Mouse (Mus musculus) brown adipose tissue, adult 24 weeks (tissue): ENCODE measurements around the gene Iglon5. TPM values are rescaled to one million over a fixed set of nuclear protein-coding genes. Genes with fewer than 3 reads are reported as not detected.

Experiments
- H3K27ac ChIP-seq: fragments of 200-500 bp; replicated peaks from 2 replicates; pipeline ENCODE4 v1.5.1; 2012; ENCODE audit warnings: low read depth, mild to moderate bottlenecking, low read length
- H3K4me1 ChIP-seq: fragments of 200-500 bp; 2 replicates; pipeline ENCODE4 v1.6.1; 2012; ENCODE audit warnings: low read length, mixed read lengths; ENCODE audit not compliant: control insufficient read depth, insufficient read depth, insufficient read length
- H3K4me3 ChIP-seq: fragments of 200-500 bp; 2 replicates; pipeline ENCODE4 v1.5.1; 2012; ENCODE audit warnings: low read depth, mild to moderate bottlenecking, low read length, moderate library complexity; ENCODE audit not compliant: insufficient read depth
- polyA plus RNA-seq: library from polyadenylated mRNA; stranded (reverse); fragments of >200 nt; gene quantifications from 2 replicates; pipeline ENCODE4 v1.2.4, GENCODE M21; 2012; ENCODE audit not compliant: missing spikeins, insufficient read depth, insufficient read length

Gene Iglon5
- 0.48 and 0.58 TPM in 2 replicates for polyA plus RNA-seq

- no peaks in the 10 kb centered on the region; the same call in 1 of the 2 replicates for H3K4me1 ChIP-seq
- H3K27ac ChIP-seq = no peak within 1 kb of the TSS
- H3K4me3 ChIP-seq = peak within 1 kb of the TSS; percentile 32; the same call in 1 of the 2 replicates
Observed at GRCm38 (mm10) chr7:43489631-43490125, at the start of gene Iglon5. Gene Iglon5, minus strand, starts transcription at chr7:43490075.

- Histone ChIP-seq H3K4me3 (no peak overlapping the region), H3K4me1 (no peaks in the 10 kb centered on the region), H3K27ac (no peak overlapping the region)
Observed at GRCm38 (mm10) chr7:43538524-43538923, 48.6 kb upstream of the Iglon5 start.

DNA sequence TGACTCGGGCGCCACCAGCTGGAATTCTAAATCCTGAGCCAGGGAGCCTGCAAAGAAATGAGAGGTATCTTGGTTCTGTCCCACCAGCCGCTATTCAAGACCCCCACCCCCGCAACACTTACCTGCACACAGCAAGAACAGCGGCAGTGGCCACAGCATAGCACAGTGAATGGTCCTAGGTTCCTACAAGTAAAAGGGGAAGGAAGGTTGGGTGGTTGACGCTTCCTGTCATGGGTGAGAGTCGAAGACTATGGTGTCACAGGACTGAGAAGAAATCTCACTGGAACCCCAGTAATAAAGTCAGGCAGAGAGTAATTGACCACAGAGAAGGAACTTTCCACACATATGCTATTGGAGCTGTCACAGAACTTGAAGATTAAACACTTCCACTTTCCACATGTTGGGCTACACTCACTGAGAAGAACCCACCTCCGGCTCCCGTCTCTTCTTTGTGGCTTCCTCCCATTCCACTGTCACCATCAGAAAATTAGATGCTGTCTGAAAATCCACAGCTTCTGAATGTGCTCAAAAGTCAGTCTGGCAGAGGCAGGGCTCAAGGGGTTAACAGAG, 43.1 kb upstream of the Iglon5 start:
- H3K4me3 ChIP-seq = peak overlapping the region; percentile 33
- H3K4me1 ChIP-seq = no peaks in the 10 kb centered on the region
- H3K27ac ChIP-seq = peak overlapping the region; percentile 40; the same call in 1 of the 2 replicates

- Histone ChIP-seq H3K27ac (no peak overlapping the region), H3K4me3 (no peak overlapping the region), H3K4me1 (no peaks in the 10 kb centered on the region)
Observed at GRCm38 (mm10) chr7:43530216-43530785, 40.4 kb upstream of the Iglon5 start.

DNA sequence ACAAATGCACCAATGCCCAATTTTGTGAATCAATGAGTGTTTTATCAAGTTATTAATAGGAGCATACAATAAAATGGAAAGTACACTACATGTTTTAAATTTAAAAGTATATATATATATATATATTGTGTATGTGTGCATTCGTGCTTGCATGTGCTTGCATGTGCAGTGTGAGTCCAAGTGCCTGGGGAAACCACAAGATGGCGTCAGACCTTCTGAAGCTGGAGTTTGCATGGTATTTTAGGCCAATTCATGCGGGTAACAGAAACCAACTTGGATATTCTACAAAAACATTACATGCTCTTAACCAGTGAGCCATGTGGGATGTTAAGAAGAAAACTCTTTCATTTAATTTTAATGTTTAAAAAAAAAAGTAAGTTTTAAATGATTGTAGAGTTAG, 35.4 kb upstream of the Iglon5 start:
- no peak overlapping the region for H3K27ac ChIP-seq
- no peak overlapping the region for H3K4me3 ChIP-seq
- H3K4me1 ChIP-seq = no peaks in the 10 kb centered on the region

DNA sequence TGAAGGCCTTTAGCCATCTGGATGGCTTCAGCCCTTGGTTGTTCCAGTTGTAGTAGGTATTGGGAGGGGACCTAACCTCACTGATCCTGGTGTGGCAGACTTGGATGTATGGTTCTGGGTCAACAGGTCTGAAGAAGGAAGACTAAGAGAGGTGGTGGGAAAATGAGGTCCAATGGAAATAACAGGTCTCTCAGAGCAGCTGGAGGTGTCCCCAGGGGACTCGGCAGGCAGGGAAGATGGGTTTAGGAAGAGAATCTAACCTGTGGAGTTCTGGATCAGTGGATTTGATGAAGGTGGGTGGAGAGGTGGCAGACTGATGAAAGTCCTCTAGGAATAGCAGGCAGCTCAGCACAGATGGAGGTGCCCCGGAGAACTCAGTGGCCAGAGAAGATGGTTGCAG, 32.9 kb upstream of the Iglon5 start:
- no peak overlapping the region for H3K27ac ChIP-seq
- no peak overlapping the region for H3K4me3 ChIP-seq

DNA sequence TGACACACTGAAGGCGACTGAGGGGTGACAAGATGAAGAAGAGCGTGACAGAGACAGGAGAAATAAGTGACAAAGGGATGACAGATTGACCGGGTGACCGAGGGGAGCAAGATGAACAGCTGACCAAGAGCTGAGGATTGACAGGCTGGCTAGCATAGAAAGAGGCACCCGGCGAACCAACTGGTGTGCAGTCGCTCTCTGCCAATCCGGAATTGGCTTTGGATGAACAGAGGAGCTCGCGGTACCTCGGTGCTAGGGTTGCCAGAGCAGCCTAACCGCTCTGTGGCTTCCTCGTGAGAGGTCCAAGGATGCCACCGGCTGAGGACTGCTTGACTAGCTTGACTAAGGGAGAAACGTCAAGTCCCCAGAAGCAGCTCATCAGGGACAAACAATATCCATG, 28.5 kb upstream of the Iglon5 start:
- Histone ChIP-seq H3K4me1 (no peaks in the 10 kb centered on the region), H3K4me3 (no peak overlapping the region), H3K27ac (no peak overlapping the region)

More for the DNA sequence above, 32.9 kb upstream of the Iglon5 start:
- H3K4me1 ChIP-seq = no peaks in the 10 kb centered on the region

DNA sequence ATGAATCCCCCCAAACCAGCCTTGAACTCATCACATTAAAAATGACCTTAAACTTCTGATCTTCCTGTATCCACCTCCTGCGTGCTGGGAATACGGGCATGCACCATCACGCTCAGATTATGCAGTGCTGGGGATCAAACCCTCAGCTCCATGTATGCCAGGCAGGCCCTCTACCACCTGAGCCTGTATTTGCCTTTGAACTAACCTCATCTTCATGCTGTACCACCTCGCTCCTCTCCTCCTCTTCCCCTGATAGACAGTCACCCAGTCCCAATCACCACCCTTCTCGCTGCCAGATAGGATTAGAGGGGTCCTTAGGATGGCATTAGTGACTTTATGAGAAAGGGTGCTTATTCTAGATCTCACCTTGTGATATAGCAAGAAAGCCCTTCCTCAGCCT, 25.2 kb upstream of the Iglon5 start:
- Histone ChIP-seq H3K4me1 (no peaks in the 10 kb centered on the region), H3K4me3 (no peak overlapping the region), H3K27ac (no peak overlapping the region)

DNA sequence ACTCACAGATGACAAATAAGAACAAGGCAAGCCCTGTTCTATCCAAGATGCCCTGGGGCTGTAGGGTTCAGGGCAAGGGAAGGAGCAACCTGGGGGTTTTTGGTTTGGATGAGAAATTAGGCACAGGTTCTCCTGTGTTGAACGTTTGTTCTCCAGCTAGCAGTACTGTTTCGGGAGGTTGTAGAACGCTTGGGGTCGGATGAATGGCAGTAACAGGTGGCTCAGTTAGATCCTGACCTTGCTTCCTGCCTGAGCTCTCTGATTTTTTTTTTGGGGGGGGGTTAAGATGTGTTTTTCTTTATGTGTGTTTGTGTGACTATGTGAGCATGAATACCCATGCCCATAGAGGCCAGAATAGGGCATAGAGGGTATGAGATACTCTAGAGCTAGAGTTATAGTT, 22.6 kb upstream of the Iglon5 start:
- no peaks in the 10 kb centered on the region for H3K4me1 ChIP-seq
- no peak overlapping the region for H3K4me3 ChIP-seq
- no peak overlapping the region for H3K27ac ChIP-seq

GRCm38 (mm10) chr7:43511707-43512478, 22.0 kb upstream of the Iglon5 start:
- H3K27ac ChIP-seq = no peak overlapping the region
- no peak overlapping the region for H3K4me3 ChIP-seq

DNA sequence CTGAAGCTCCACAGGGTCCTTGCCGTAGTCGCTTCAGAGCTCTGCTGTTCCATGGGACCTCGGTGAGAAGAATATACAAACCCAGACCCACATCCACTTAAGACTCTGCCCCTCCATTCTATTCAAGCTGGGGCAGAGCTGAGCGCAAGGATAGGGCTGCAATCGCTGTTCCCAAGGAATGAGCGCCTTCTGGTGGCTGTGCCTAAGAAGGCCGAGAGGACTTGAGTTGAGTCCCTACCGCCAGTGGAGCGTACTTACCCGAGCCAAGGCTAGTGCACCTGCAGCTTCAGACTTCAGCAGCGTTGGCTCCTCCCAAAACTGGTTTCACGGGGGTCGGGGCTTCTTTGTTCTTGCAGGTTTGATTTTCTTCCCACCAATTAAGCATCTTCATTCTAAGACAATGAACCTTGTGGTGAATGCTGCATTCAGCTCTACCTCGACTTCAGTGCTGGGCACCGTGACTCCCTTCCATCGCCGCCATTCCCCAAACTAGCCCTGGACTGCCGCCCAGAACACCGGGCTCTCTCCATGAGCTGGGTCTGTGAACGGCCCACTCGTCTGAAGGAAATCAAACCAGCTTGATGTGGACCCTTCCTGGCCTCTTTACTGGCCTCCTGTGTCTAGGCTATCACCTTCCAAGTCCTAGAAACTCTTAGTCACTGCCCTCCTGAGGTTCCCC, 5.6 kb upstream of the Iglon5 start:
- Histone ChIP-seq H3K27ac (no peak overlapping the region), H3K4me1 (no peaks in the 10 kb centered on the region)

More at GRCm38 (mm10) chr7:43511707-43512478, 22.0 kb upstream of the Iglon5 start:
- H3K4me1 ChIP-seq = no peaks in the 10 kb centered on the region

DNA sequence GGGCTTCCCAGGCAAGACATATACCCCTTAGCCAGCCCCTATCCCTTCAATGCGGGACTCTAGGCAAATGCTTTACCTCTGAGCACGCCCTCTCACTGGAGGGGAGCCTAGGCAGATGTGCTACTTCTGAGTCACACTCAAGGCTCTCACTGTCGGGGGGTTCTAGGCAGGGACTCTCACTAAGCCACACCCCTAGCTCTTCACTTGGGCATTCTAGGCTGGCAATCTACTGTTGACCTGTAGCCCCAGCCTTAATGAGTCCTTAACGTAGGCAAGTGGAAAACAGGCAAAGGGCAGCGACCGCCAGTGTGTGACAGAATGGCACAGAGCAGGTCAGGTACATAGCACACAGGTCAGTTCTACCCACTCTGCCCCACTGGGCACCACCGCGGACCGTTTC, 986 bp upstream of the Iglon5 start:
- Histone ChIP-seq H3K4me3 (no peak overlapping the region), H3K4me1 (no peaks in the 10 kb centered on the region; the same call in 1 of the 2 replicates)

More for the DNA sequence above, 5.6 kb upstream of the Iglon5 start:
- H3K4me3 ChIP-seq = no peak overlapping the region

DNA sequence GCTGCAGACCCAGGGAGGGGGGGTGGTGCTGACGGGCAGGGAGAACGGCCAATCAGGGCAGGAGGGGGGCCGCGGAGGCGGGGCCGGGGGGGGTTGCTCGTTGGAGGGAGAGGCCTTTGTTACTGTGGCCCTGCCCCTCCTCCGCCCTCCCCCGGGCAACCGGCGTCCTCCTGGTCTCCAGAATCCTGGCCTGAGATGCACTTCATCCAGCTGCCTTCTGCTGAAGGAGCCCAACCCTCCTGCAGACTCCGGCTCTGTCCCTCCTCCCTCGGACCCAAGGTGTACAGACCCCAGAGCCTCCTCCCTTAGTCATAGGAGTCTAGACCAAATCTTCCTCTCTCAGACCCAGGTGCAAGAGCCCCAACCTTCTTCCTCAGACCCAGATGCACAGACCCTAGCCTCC, 308 bp upstream of the Iglon5 start:
- H3K4me3 ChIP-seq = 0 out of 2 replicates have a peak overlapping the region, but pooled peaks have one; percentile 19
- no peak overlapping the region for H3K27ac ChIP-seq
- no peaks in the 10 kb centered on the region; the same call in 1 of the 2 replicates for H3K4me1 ChIP-seq

More for the DNA sequence above, 986 bp upstream of the Iglon5 start:
- no peak overlapping the region for H3K27ac ChIP-seq

DNA sequence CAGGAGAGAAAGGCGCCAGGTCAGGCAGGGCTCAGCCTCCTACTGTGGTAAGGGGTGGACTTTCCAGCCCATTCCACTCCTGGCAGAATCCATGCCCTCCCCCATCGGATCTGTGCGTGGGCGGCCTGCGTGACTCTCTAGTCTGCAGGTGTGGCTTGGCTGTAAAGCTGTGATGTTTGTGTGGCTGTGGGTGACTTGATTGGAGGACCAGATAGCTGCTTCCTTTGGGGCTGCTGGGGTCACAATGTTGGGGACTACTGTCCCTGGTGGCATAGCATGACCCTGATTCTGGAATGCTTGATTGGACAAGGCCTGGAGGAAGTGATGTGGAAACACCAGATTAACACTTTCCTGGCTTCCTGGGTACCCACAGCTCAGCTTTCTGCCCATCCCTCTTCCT, 1.2 kb downstream of the Iglon5 start:
- Histone ChIP-seq H3K4me3 (no peak overlapping the region), H3K4me1 (no peaks in the 10 kb centered on the region; the same call in 1 of the 2 replicates), H3K27ac (no peak overlapping the region)

GRCm38 (mm10) chr7:43483236-43483635, 6.6 kb downstream of the Iglon5 start:
- Histone ChIP-seq H3K27ac (no peak overlapping the region), H3K4me1 (no peaks in the 10 kb centered on the region), H3K4me3 (no peak overlapping the region)
